Mouse (Mus musculus) liver, embryonic 14 days (tissue): ENCODE results near the gene Tmem263. TPM values are rescaled to one million over a fixed set of nuclear protein-coding genes. Genes with fewer than 3 reads are reported as not detected.

Source experiments
- polyA plus RNA-seq: library from polyadenylated mRNA; depleted of rRNA; stranded (reverse); fragments of >200 nt; gene quantifications from 2 replicates; pipeline ENCODE4 v1.2.3, GENCODE M21; 2012; rRNA removed

Tmem263 gene
- 3.7 and 4.5 TPM in 2 replicates for polyA plus RNA-seq

GRCm38 (mm10) chr10:85102247-85103084 lies at the start of gene Tmem263, which contains the start of gene Fhl4:
Tmem263 (plus strand) TSS chr10:85102627.
Fhl4 (minus strand) TSS chr10:85102495.

GRCm38 (mm10) chr10:85127395-85128287 lies 25.2 kb downstream of the Tmem263 start, which contains the start of gene Mterf2:
Mterf2 (minus strand) TSS chr10:85128027.

Other genes with a start within 250 kb of the Tmem263 start
- 5.0 and 5.1 TPM in 2 replicates for gene Ric8b, start 185.0 kb upstream of the Tmem263 start, polyA plus RNA-seq
- gene Fhl4, start 132 bp upstream of the Tmem263 start, polyA plus RNA-seq, result 0.08 and 0.13 TPM in 2 replicates
- gene Mterf2, start 25.4 kb downstream of the Tmem263 start, polyA plus RNA-seq, result 4.3 and 5.0 TPM in 2 replicates
- gene Cry1, start 82.4 kb downstream of the Tmem263 start, polyA plus RNA-seq, result 2.1 and 2.7 TPM in 2 replicates